Mouse (Mus musculus) intestine, embryonic 15.5 days (tissue): ENCODE measurements at regions not wholly inside any gene's neighbourhood (a gene's known extent, or its start where the extent isn't known, plus 50 kb on each side); places are given as distances from the start of the nearest gene placed in this dataset.
"Not testable (repeated sequence)": the region's sequence is repeated elsewhere in the genome, so short reads cannot be mapped to it uniquely, and the experiment has no call there.

Experiments
- ATAC-seq: fragments of 200-750 bp; cut with Nextera tagmentation; 2 replicates; pipeline ENCODE4 v1.8.0; 2017; ENCODE audit warnings: moderate TSS enrichment, moderate library complexity
- H3K27ac ChIP-seq: fragments of 300-500 bp; sonication (generic); 2 replicates; pipeline ENCODE4 v1.5.1; 2015; ENCODE audit warnings: mild to moderate bottlenecking, inconsistent platforms
- H3K27me3 ChIP-seq: fragments of 300-500 bp; sonication (generic); replicated peaks from 2 replicates; pipeline ENCODE4 v1.6.1; 2015; ENCODE audit warnings: inconsistent platforms
- H3K36me3 ChIP-seq: fragments of 300-500 bp; sonication (generic); 2 replicates; pipeline ENCODE4 v1.6.1; 2015; ENCODE audit warnings: inconsistent platforms
- H3K4me1 ChIP-seq: fragments of 300-500 bp; sonication (generic); replicated peaks from 2 replicates; pipeline ENCODE4 v1.6.1; 2015; ENCODE audit warnings: inconsistent platforms
- H3K4me2 ChIP-seq: fragments of 300-500 bp; sonication (generic); replicated peaks from 2 replicates; pipeline ENCODE4 v1.6.1; 2015; ENCODE audit warnings: mild to moderate bottlenecking, inconsistent platforms
- H3K4me3 ChIP-seq: fragments of 300-500 bp; sonication (generic); replicated peaks from 2 replicates; pipeline ENCODE4 v1.5.1; 2015; ENCODE audit warnings: inconsistent platforms
- H3K9ac ChIP-seq: fragments of 300-500 bp; sonication (generic); 2 replicates; pipeline ENCODE4 v1.6.1; 2015; ENCODE audit warnings: inconsistent platforms
- H3K9me3 ChIP-seq: fragments of 300-500 bp; sonication (generic); 2 replicates; pipeline ENCODE4 v1.6.1; 2016; ENCODE audit warnings: inconsistent platforms
- WGBS: fragments of 180-500 bp; shearing (Covaris S2); methylation state at CpG from one replicate; pipeline ENCODE4 v1.1.7; 2015; 5-methylcytosine and 5-hydroxymethylcytosine counted together

GRCm38 (mm10) chr5:64702404-64702803 lies 100.8 kb upstream of the Klf3 start:
- not testable (repeated sequence) for H3K4me3 ChIP-seq, H3K27me3 ChIP-seq, H3K4me2 ChIP-seq, H3K9me3 ChIP-seq, H3K36me3 ChIP-seq, ATAC-seq, H3K9ac ChIP-seq
- peak overlapping the region; percentile 78; the same call in 1 of the 2 replicates for H3K27ac ChIP-seq
- H3K4me1 ChIP-seq, result peaks cover 28% of the 10 kb centered on the region
- 70% methylated on average over 1 of the region's 1 CpGs for WGBS

GRCm38 (mm10) chr5:64703091-64703872 lies 99.9 kb upstream of the Klf3 start:
- no peak overlapping the region for H3K4me3 ChIP-seq
- no peak overlapping the region for H3K9ac ChIP-seq
- peaks cover 28% of the 10 kb centered on the region for H3K4me1 ChIP-seq
- WGBS, result 42% methylated on average over 9 of the region's 9 CpGs
- H3K4me2 ChIP-seq, result peak overlapping the region; percentile 27; the same call in 1 of the 2 replicates
- H3K27me3 ChIP-seq, result no peaks in the 10 kb centered on the region
- peak overlapping the region; percentile 77 for H3K27ac ChIP-seq
- no peaks in the 10 kb centered on the region for H3K9me3 ChIP-seq
- no peaks in the 10 kb centered on the region for H3K36me3 ChIP-seq
- peak; percentile 30; the same call in 1 of the 2 replicates for ATAC-seq

- ATAC-seq, result no peak
- H3K27me3 ChIP-seq, result no peaks in the 10 kb centered on the region
- WGBS, result 40% methylated on average over 7 of the region's 7 CpGs
Observed at GRCm38 (mm10) chr5:64704144-64704543, 99.0 kb upstream of the Klf3 start.

DNA sequence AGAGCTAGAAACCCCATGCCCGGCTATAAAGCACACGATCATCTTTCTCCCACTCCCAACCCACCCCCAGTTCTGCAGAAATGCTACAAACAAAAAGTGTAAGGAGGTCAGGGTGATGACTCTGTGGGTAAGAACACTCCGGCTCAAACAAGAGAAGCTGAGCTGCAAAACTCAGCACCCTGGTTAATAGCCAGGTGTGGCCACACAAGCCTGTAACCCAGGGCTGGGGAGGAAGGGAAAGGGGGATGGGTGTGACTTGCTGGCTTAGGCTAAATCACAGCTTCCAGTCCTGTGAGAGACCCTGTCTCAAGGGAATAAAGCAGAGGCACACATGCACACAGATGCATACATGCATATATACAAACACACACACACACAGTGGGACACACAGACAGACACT lies 96.6 kb upstream of the Klf3 start:
- H3K4me3 ChIP-seq, result no peak overlapping the region
- H3K27ac ChIP-seq, result no peak overlapping the region
- H3K9ac ChIP-seq, result no peak overlapping the region
- H3K27me3 ChIP-seq, result no peaks in the 10 kb centered on the region
- ATAC-seq, result no peak
- no peaks in the 10 kb centered on the region for H3K9me3 ChIP-seq
- peaks cover 30% of the 10 kb centered on the region for H3K4me1 ChIP-seq
- H3K4me2 ChIP-seq, result no peak overlapping the region
- no peaks in the 10 kb centered on the region for H3K36me3 ChIP-seq
- 68% methylated on average over 3 of the region's 3 CpGs for WGBS

More at GRCm38 (mm10) chr5:64704144-64704543, 99.0 kb upstream of the Klf3 start:
- H3K4me3 ChIP-seq, result no peak overlapping the region
- H3K27ac ChIP-seq, result peak overlapping the region; percentile 77
- no peak overlapping the region for H3K9ac ChIP-seq
- H3K36me3 ChIP-seq, result no peaks in the 10 kb centered on the region
- peaks cover 28% of the 10 kb centered on the region for H3K4me1 ChIP-seq
- H3K4me2 ChIP-seq, result no peak overlapping the region
- no peaks in the 10 kb centered on the region for H3K9me3 ChIP-seq

DNA sequence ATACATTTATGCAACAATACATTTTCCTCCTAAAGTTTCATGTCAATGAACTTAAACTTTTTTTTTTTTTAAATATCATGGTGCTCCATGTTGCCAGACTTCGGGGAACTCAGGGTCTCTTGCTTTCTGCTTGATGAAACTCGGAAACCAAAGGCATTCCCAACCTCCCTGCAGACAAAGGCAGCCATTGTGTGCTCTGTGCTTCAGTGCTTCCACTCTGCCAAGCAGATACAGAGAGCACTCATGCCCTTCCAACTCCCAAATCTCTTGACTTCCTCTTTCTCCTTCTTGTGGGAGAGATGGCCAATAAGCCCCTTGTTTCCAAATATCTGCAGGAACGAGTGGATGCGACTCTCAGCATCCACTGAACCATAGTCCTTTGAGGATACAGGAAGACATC lies 94.0 kb upstream of the Klf3 start:
- 74% methylated on average over 4 of the region's 4 CpGs for WGBS
- H3K9ac ChIP-seq, result no peak overlapping the region
- H3K9me3 ChIP-seq, result no peaks in the 10 kb centered on the region
- no peak overlapping the region for H3K4me3 ChIP-seq
- ATAC-seq, result no peak
- H3K4me2 ChIP-seq, result no peak overlapping the region
- no peaks in the 10 kb centered on the region for H3K27me3 ChIP-seq
- peaks cover 13% of the 10 kb centered on the region for H3K4me1 ChIP-seq
- H3K27ac ChIP-seq, result no peak overlapping the region
- no peaks in the 10 kb centered on the region for H3K36me3 ChIP-seq

- peaks cover 9% of the 10 kb centered on the region; the same call in 1 of the 2 replicates for H3K4me1 ChIP-seq
- no peak overlapping the region for H3K9ac ChIP-seq
- peak; percentile 72 for ATAC-seq
- no peak overlapping the region for H3K4me3 ChIP-seq
- no peaks in the 10 kb centered on the region for H3K36me3 ChIP-seq
- H3K27ac ChIP-seq, result peak overlapping the region; percentile 8
- WGBS, result 60% methylated on average over 3 of the region's 3 CpGs
- no peaks in the 10 kb centered on the region for H3K9me3 ChIP-seq
- no peaks in the 10 kb centered on the region for H3K27me3 ChIP-seq
- no peak overlapping the region for H3K4me2 ChIP-seq
Observed at GRCm38 (mm10) chr5:64710236-64710635, 93.0 kb upstream of the Klf3 start.

- WGBS, result 69% methylated on average over 4 of the region's 4 CpGs
- peak; percentile 58 for ATAC-seq
- Histone ChIP-seq H3K4me1 (peaks cover 9% of the 10 kb centered on the region; the same call in 1 of the 2 replicates), H3K27ac (peak overlapping the region; percentile 28; the same call in 1 of the 2 replicates), H3K4me3 (no peak overlapping the region), H3K36me3 (no peaks in the 10 kb centered on the region), H3K27me3 (no peaks in the 10 kb centered on the region), H3K9ac (no peak overlapping the region), H3K9me3 (no peaks in the 10 kb centered on the region), H3K4me2 (no peak overlapping the region)
Observed at GRCm38 (mm10) chr5:64710968-64711367, 92.2 kb upstream of the Klf3 start.

GRCm38 (mm10) chr5:64714221-64714653 lies 89.0 kb upstream of the Klf3 start:
- H3K4me1 ChIP-seq, result peaks cover 9% of the 10 kb centered on the region; the same call in 1 of the 2 replicates
- 0 out of 2 replicates have a peak overlapping the region, but pooled peaks have one; percentile 33 for H3K27ac ChIP-seq
- H3K36me3 ChIP-seq, result no peaks in the 10 kb centered on the region
- H3K27me3 ChIP-seq, result no peaks in the 10 kb centered on the region
- no peaks in the 10 kb centered on the region for H3K9me3 ChIP-seq
- H3K9ac ChIP-seq, result no peak overlapping the region
- no peak overlapping the region for H3K4me2 ChIP-seq
- no peak overlapping the region for H3K4me3 ChIP-seq
- WGBS, result 75% methylated on average over 10 of the region's 10 CpGs
- peak; percentile 45 for ATAC-seq

DNA sequence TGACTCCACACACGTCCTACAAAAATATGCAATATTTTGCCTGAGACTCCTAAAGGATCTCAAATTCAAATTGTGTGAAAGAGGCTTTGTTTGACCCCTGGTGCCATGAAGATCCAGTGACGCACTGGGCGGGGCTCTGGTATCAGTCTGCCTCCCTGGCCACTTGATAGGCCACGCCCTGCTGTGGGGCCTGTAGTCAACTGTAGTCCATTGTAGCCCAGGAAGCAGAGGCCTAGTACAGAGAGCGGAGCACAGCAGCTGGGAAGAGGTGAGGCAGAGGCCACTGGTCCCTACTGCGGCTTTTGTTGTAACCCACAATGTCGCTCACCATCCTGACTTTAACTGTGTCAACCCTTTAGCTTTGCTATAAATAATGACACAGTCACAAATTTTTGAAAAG lies 88.5 kb upstream of the Klf3 start:
- Histone ChIP-seq H3K9me3 (no peaks in the 10 kb centered on the region), H3K4me1 (peaks cover 9% of the 10 kb centered on the region; the same call in 1 of the 2 replicates), H3K9ac (no peak overlapping the region), H3K4me2 (no peak overlapping the region), H3K4me3 (no peak overlapping the region), H3K27me3 (no peaks in the 10 kb centered on the region), H3K36me3 (no peaks in the 10 kb centered on the region), H3K27ac (no peak overlapping the region)
- ATAC-seq, result peak; percentile 83
- 71% methylated on average over 7 of the region's 7 CpGs for WGBS

GRCm38 (mm10) chr5:64716551-64716950 lies 86.6 kb upstream of the Klf3 start:
- no peak for ATAC-seq
- Histone ChIP-seq H3K4me2 (no peak overlapping the region), H3K9me3 (no peaks in the 10 kb centered on the region), H3K4me1 (no peaks in the 10 kb centered on the region), H3K27ac (no peak overlapping the region), H3K27me3 (no peaks in the 10 kb centered on the region), H3K9ac (no peak overlapping the region), H3K36me3 (no peaks in the 10 kb centered on the region), H3K4me3 (no peak overlapping the region)
- 85% methylated on average over 4 of the region's 4 CpGs for WGBS

GRCm38 (mm10) chr5:64722211-64722610 lies 81.0 kb upstream of the Klf3 start:
- Histone ChIP-seq H3K4me3 (no peak overlapping the region), H3K27me3 (no peaks in the 10 kb centered on the region), H3K4me2 (no peak overlapping the region), H3K36me3 (no peaks in the 10 kb centered on the region), H3K4me1 (no peaks in the 10 kb centered on the region), H3K9me3 (no peaks in the 10 kb centered on the region), H3K9ac (no peak overlapping the region), H3K27ac (no peak overlapping the region)
- ATAC-seq, result no peak

DNA sequence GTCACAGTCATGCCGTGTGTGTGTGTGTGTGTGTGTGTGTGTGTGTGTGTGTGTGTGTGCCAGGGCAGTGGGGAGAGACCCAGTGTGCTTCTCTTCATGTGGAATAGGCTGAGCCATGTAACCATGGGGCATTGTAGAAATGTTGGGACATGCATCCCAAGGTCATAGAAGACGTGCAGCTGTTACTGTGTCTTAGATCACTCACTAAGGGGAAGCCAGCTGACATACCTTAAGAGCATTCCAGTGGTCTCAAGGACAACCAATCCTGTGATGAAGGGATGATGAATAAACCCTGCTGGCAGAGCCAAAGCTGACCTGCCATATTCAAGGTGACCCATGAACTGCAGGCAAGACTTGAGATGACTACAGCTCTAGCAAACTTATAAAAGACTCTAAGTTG lies 75.3 kb upstream of the Klf3 start:
- Histone ChIP-seq H3K9ac (no peak overlapping the region), H3K27ac (no peak overlapping the region), H3K4me3 (no peak overlapping the region), H3K4me2 (no peak overlapping the region), H3K9me3 (no peaks in the 10 kb centered on the region), H3K36me3 (no peaks in the 10 kb centered on the region), H3K27me3 (no peaks in the 10 kb centered on the region), H3K4me1 (no peaks in the 10 kb centered on the region)
- ATAC-seq, result no peak
- WGBS, result 63% methylated on average over 2 of the region's 2 CpGs

- Histone ChIP-seq H3K27me3 (no peaks in the 10 kb centered on the region), H3K36me3 (no peaks in the 10 kb centered on the region), H3K4me3 (no peak overlapping the region), H3K9ac (no peak overlapping the region), H3K27ac (no peak overlapping the region), H3K9me3 (no peaks in the 10 kb centered on the region), H3K4me2 (no peak overlapping the region), H3K4me1 (no peaks in the 10 kb centered on the region)
- 90% methylated on average over 3 of the region's 3 CpGs for WGBS
- no peak for ATAC-seq
Observed at GRCm38 (mm10) chr5:64732356-64732755, 70.8 kb upstream of the Klf3 start.
